Comparison of ENCODE assay signal across 15 mouse cellular contexts in genomic region chr4:148588793-148589192, GRCm38 (mm10). TPM values are rescaled to one million over a fixed set of nuclear protein-coding genes. Genes with fewer than 3 reads are reported as not detected.
DNase-seq lines count a peak whose midpoint lies in the region; ATAC-seq and TF ChIP-seq lines count a peak whose summit lies in the region.
"Had no signal": no experiment of that assay in that cellular context is flagged by ENCODE, and none has a peak within 500 bp of the region (broad histone marks: within the 10 kb centered on the region; RNA-seq: fewer than 3 reads in every experiment).

No protein-coding gene starts in this region.

- no peak for TF ChIP-seq CTCF in gastrocnemius, adult 2 months (IDR thresholded peaks at IDR 0.05)

- peak; percentile 39 for DNase-seq in gastrocnemius, adult 2 months
- DNase-seq in gastrocnemius, postnatal 25 days = no peak
- DNase-seq in layer of hippocampus, postnatal 10 days (ENCODE audit: low spot score in 2 of 2) = peak; percentile 46 to 52
- no peak for DNase-seq in layer of hippocampus, adult 9-11 months
- DNase-seq in right cerebral cortex, postnatal 14 days = peak; percentile 42
- DNase-seq in right cerebral cortex, adult 2 months (ENCODE audit: low spot score in 2 of 2) = no peak
- DNase-seq in adrenal gland, adult (ENCODE audit: inconsistent age in 2 of 2, low spot score in 1 of 2) = no peak
- DNase-seq: kidney, adult 18-20 months had no signal

- intact Hi-C loops in gastrocnemius, adult 2 months (cut with DNase I) = no loop called here

- no peak overlapping the region for H3K4me3 ChIP-seq in gastrocnemius, adult 2 months
- H3K4me3 ChIP-seq: embryonic facial prominence, embryonic 15.5 days; heart, adult 2 months; midbrain, embryonic 15.5 days; neural tube, embryonic 15.5 days had no signal

- ATAC-seq in megakaryocyte progenitor cell, adult 5-6 weeks (replicated peaks; ENCODE audit: poor library complexity) = 0 out of 2 replicates have a peak, but pooled peaks have one; percentile 7
- ATAC-seq: midbrain, embryonic 15.5 days had no signal

- H3K27ac ChIP-seq in gastrocnemius, adult 2 months = no peak overlapping the region
- H3K27ac ChIP-seq: embryonic facial prominence, embryonic 15.5 days; heart, adult 2 months; hindbrain, embryonic 14.5 days; midbrain, embryonic 15.5 days; neural tube, embryonic 15.5 days had no signal

RNA-seq across cellular contexts. Expression of gene Srm, which starts 2.5 kb away (rescaled TPM):
- 10 to 100 TPM; 12.0 to 12.2 TPM for total RNA-seq in gastrocnemius, adult 2 months (2021)
- 10 to 100 TPM; 12.4 to 14.7 TPM for total RNA-seq in gastrocnemius, postnatal 25 days (2021)
- 10 to 100 TPM; 83.5 to 83.8 TPM for total RNA-seq in layer of hippocampus, postnatal 10 days (2021)
- total RNA-seq in megakaryocyte progenitor cell, adult 5-6 weeks (2015) = 228 and 250 TPM in 2 replicates
- 55.7 and 60.8 TPM in 2 replicates for total RNA-seq in megakaryocyte progenitor cell, adult 5-6 weeks (2017)

RNA-seq across cellular contexts. Expression of gene Masp2, which starts 13.6 kb away (rescaled TPM):
- under 1 TPM; 0.56 to 0.69 TPM for total RNA-seq in gastrocnemius, adult 2 months (2021)
- under 1 TPM; 0.51 to 0.61 TPM for total RNA-seq in gastrocnemius, postnatal 25 days (2021)
- 1 to 10 TPM; 2.2 to 2.9 TPM for total RNA-seq in layer of hippocampus, postnatal 10 days (2021)
- not detected in 2 replicates for total RNA-seq in megakaryocyte progenitor cell, adult 5-6 weeks (2015)
- 0.04 TPM in 1 of 2 replicates, not detected in the other for total RNA-seq in megakaryocyte progenitor cell, adult 5-6 weeks (2017)

RNA-seq across cellular contexts. Expression of gene Exosc10, which starts 30.6 kb away (rescaled TPM):
- 10 to 100 TPM; 21.0 to 21.6 TPM for total RNA-seq in gastrocnemius, adult 2 months (2021)
- 10 to 100 TPM; 17.1 to 18.5 TPM for total RNA-seq in gastrocnemius, postnatal 25 days (2021)
- 10 to 100 TPM; 57.5 to 58.2 TPM for total RNA-seq in layer of hippocampus, postnatal 10 days (2021)
- 63.6 and 70.4 TPM in 2 replicates for total RNA-seq in megakaryocyte progenitor cell, adult 5-6 weeks (2015)
- 57.9 and 59.4 TPM in 2 replicates for total RNA-seq in megakaryocyte progenitor cell, adult 5-6 weeks (2017)

RNA-seq across cellular contexts. Expression of gene Tardbp, which starts 38.0 kb away (rescaled TPM):
- 100 to 1,000 TPM; 132 to 136 TPM for total RNA-seq in gastrocnemius, adult 2 months (2021)
- total RNA-seq in gastrocnemius, postnatal 25 days (2021) = 100 to 1,000 TPM; 105 to 113 TPM
- total RNA-seq in layer of hippocampus, postnatal 10 days (2021) = 100 to 1,000 TPM; 199 to 221 TPM
- 300 and 381 TPM in 2 replicates for total RNA-seq in megakaryocyte progenitor cell, adult 5-6 weeks (2015)
- 512 and 640 TPM in 2 replicates for total RNA-seq in megakaryocyte progenitor cell, adult 5-6 weeks (2017)

RNA-seq across cellular contexts. Expression of gene Gm572, which starts 54.3 kb away (rescaled TPM):
- 1 to 10 TPM; 6.1 to 6.8 TPM for total RNA-seq in gastrocnemius, adult 2 months (2021)
- 1 to 10 TPM; 5.2 to 5.3 TPM for total RNA-seq in gastrocnemius, postnatal 25 days (2021)
- total RNA-seq in layer of hippocampus, postnatal 10 days (2021) = not detected
- not detected in 2 replicates for total RNA-seq in megakaryocyte progenitor cell, adult 5-6 weeks (2015)
- total RNA-seq in megakaryocyte progenitor cell, adult 5-6 weeks (2017) = not detected in 2 replicates
- total RNA-seq: adrenal gland, adult 18-20 months had no signal

Comparison
In these comparisons a context has a peak if more than half of its experiments do, and no peak if none do; other contexts are left out.
1. DNase-seq: peak in gastrocnemius, adult 2 months (single experiment), layer of hippocampus, postnatal 10 days (2 of 2) and right cerebral cortex, postnatal 14 days (single experiment); none in gastrocnemius, postnatal 25 days (single experiment), layer of hippocampus, adult 9-11 months (single experiment), right cerebral cortex, adult 2 months (0 of 2) and adrenal gland, adult (0 of 2).